Mouse (Mus musculus): ENCODE measurements around the gene Tlx3. TPM values are rescaled to one million over a fixed set of nuclear protein-coding genes. Genes with fewer than 3 reads are reported as not detected.

Tlx3 gene
- not detected in 2 replicates for polyA plus RNA-seq (2015; fragmentation: Nextera tagmentation; extraction: Ambion mirVana)

- 0 out of 2 replicates have a peak, but pooled peaks have one; percentile 12 for ATAC-seq
- TF ChIP-seq EP300 (IDR thresholded peaks at IDR 0.05), result no peak
- TF ChIP-seq CTCF (IDR thresholded peaks at IDR 0.05), result no peak
- H3K36me3 ChIP-seq (ENCODE audit: insufficient read depth, low read length), result no peaks in the 10 kb centered on the region
- no peaks in the 10 kb centered on the region for H3K9me3 ChIP-seq (ENCODE audit: low read length)
- peak within 1 kb of the TSS; percentile 27 for H3K4me3 ChIP-seq (ENCODE audit: low read depth, low read length)
- H3K27me3 ChIP-seq (replicated peaks; ENCODE audit: insufficient read depth, low read length), result peaks cover 72% of the 10 kb centered on the region
- H3K4me1 ChIP-seq (ENCODE audit: insufficient read depth, low read depth, low read length), result peaks cover 16% of the 10 kb centered on the region
- peak; percentile 31 for DNase-seq (ENCODE audit: low spot score)
- WGBS, result 1% methylated on average over 74 of the region's 81 CpGs
- H3K9ac ChIP-seq (replicated peaks; ENCODE audit: low read depth), result no peak within 1 kb of the TSS
- peak within 1 kb of the TSS; percentile 22 for H3K4me2 ChIP-seq (replicated peaks; ENCODE audit: low read depth, low read length)
- no peak within 1 kb of the TSS for H3K27ac ChIP-seq (ENCODE audit: low read length)
These were observed at the start of gene Tlx3 for GRCm38 (mm10) chr11:33203383-33204328. Gene Tlx3 (minus strand): TSS chr11:33203589.

GRCm38 (mm10) chr11:33240295-33240694 lies 36.9 kb upstream of the Tlx3 start:
- ATAC-seq, result no peak
- H3K4me2 ChIP-seq (replicated peaks; ENCODE audit: low read depth, low read length), result no peak overlapping the region
- 80% methylated on average over 3 of the region's 3 CpGs for WGBS

GRCm38 (mm10) chr11:33234134-33234533 lies 30.7 kb upstream of the Tlx3 start:
- Histone ChIP-seq H3K27ac (ENCODE audit: low read length) (no peak overlapping the region), H3K4me2 (replicated peaks; ENCODE audit: low read depth, low read length) (no peak overlapping the region), H3K4me3 (ENCODE audit: low read depth, low read length) (no peak overlapping the region), H3K9me3 (ENCODE audit: low read length) (no peaks in the 10 kb centered on the region), H3K9ac (replicated peaks; ENCODE audit: low read depth) (no peak overlapping the region), H3K27me3 (replicated peaks; ENCODE audit: insufficient read depth, low read length) (no peaks in the 10 kb centered on the region), H3K36me3 (ENCODE audit: insufficient read depth, low read length) (no peaks in the 10 kb centered on the region), H3K4me1 (ENCODE audit: insufficient read depth, low read depth, low read length) (no peaks in the 10 kb centered on the region)
- 47% methylated on average over 3 of the region's 3 CpGs for WGBS
- TF ChIP-seq CTCF (IDR thresholded peaks at IDR 0.05) (no peak), EP300 (IDR thresholded peaks at IDR 0.05) (no peak)
- DNase-seq (ENCODE audit: low spot score) (no peak), ATAC-seq (no peak)

More at GRCm38 (mm10) chr11:33240295-33240694, 36.9 kb upstream of the Tlx3 start:
- Histone ChIP-seq H3K27me3 (replicated peaks; ENCODE audit: insufficient read depth, low read length) (no peaks in the 10 kb centered on the region), H3K4me3 (ENCODE audit: low read depth, low read length) (no peak overlapping the region), H3K9me3 (ENCODE audit: low read length) (no peaks in the 10 kb centered on the region), H3K9ac (replicated peaks; ENCODE audit: low read depth) (no peak overlapping the region), H3K4me1 (ENCODE audit: insufficient read depth, low read depth, low read length) (no peaks in the 10 kb centered on the region), H3K36me3 (ENCODE audit: insufficient read depth, low read length) (no peaks in the 10 kb centered on the region), H3K27ac (ENCODE audit: low read length) (no peak overlapping the region)
- TF ChIP-seq CTCF (IDR thresholded peaks at IDR 0.05), result no peak
- TF ChIP-seq EP300 (IDR thresholded peaks at IDR 0.05), result no peak
- DNase-seq (ENCODE audit: low spot score), result no peak

- Histone ChIP-seq H3K4me1 (ENCODE audit: insufficient read depth, low read depth, low read length) (no peaks in the 10 kb centered on the region), H3K27ac (ENCODE audit: low read length) (no peak overlapping the region), H3K9me3 (ENCODE audit: low read length) (no peaks in the 10 kb centered on the region), H3K9ac (replicated peaks; ENCODE audit: low read depth) (no peak overlapping the region), H3K27me3 (replicated peaks; ENCODE audit: insufficient read depth, low read length) (no peaks in the 10 kb centered on the region), H3K4me3 (ENCODE audit: low read depth, low read length) (no peak overlapping the region), H3K36me3 (ENCODE audit: insufficient read depth, low read length) (no peaks in the 10 kb centered on the region), H3K4me2 (replicated peaks; ENCODE audit: low read depth, low read length) (no peak overlapping the region)
- no peak for TF ChIP-seq EP300 (IDR thresholded peaks at IDR 0.05)
- no peak for TF ChIP-seq CTCF (IDR thresholded peaks at IDR 0.05)
- WGBS, result 68% methylated on average over 5 of the region's 5 CpGs
- ATAC-seq, result no peak
- no peak for DNase-seq (ENCODE audit: low spot score)
These were observed 28.7 kb upstream of the Tlx3 start for GRCm38 (mm10) chr11:33232056-33232455.

- 76% methylated on average over 2 of the region's 2 CpGs for WGBS
- no peaks in the 10 kb centered on the region for H3K36me3 ChIP-seq (ENCODE audit: insufficient read depth, low read length)
- no peak for DNase-seq (ENCODE audit: low spot score)
These were observed 24.8 kb upstream of the Tlx3 start for GRCm38 (mm10) chr11:33228186-33228585.

GRCm38 (mm10) chr11:33226516-33226915 lies 23.1 kb upstream of the Tlx3 start:
- 63% methylated on average over 8 of the region's 8 CpGs for WGBS
- no peaks in the 10 kb centered on the region for H3K4me1 ChIP-seq (ENCODE audit: insufficient read depth, low read depth, low read length)

More at GRCm38 (mm10) chr11:33228186-33228585, 24.8 kb upstream of the Tlx3 start:
- Histone ChIP-seq H3K27ac (ENCODE audit: low read length) (no peak overlapping the region), H3K9me3 (ENCODE audit: low read length) (no peaks in the 10 kb centered on the region), H3K27me3 (replicated peaks; ENCODE audit: insufficient read depth, low read length) (no peaks in the 10 kb centered on the region), H3K9ac (replicated peaks; ENCODE audit: low read depth) (no peak overlapping the region), H3K4me2 (replicated peaks; ENCODE audit: low read depth, low read length) (no peak overlapping the region), H3K4me1 (ENCODE audit: insufficient read depth, low read depth, low read length) (no peaks in the 10 kb centered on the region), H3K4me3 (ENCODE audit: low read depth, low read length) (no peak overlapping the region)
- no peak for ATAC-seq
- no peak for TF ChIP-seq CTCF (IDR thresholded peaks at IDR 0.05)
- TF ChIP-seq EP300 (IDR thresholded peaks at IDR 0.05), result no peak

More at GRCm38 (mm10) chr11:33226516-33226915, 23.1 kb upstream of the Tlx3 start:
- Histone ChIP-seq H3K36me3 (ENCODE audit: insufficient read depth, low read length) (no peaks in the 10 kb centered on the region), H3K27ac (ENCODE audit: low read length) (no peak overlapping the region), H3K9me3 (ENCODE audit: low read length) (no peaks in the 10 kb centered on the region), H3K27me3 (replicated peaks; ENCODE audit: insufficient read depth, low read length) (no peaks in the 10 kb centered on the region), H3K4me2 (replicated peaks; ENCODE audit: low read depth, low read length) (no peak overlapping the region), H3K4me3 (ENCODE audit: low read depth, low read length) (no peak overlapping the region), H3K9ac (replicated peaks; ENCODE audit: low read depth) (no peak overlapping the region)
- no peak for DNase-seq (ENCODE audit: low spot score)
- no peak for ATAC-seq
- no peak for TF ChIP-seq EP300 (IDR thresholded peaks at IDR 0.05)
- TF ChIP-seq CTCF (IDR thresholded peaks at IDR 0.05), result no peak

Measured in lung, postnatal 0 days (tissue).